Mouse (Mus musculus) limb, embryonic 13.5 days (tissue): ENCODE measurements around the gene Ap2m1. TPM values are rescaled to one million over a fixed set of nuclear protein-coding genes. Genes with fewer than 3 reads are reported as not detected.
"Not testable (repeated sequence)": the region's sequence is repeated elsewhere in the genome, so short reads cannot be mapped to it uniquely, and the experiment has no call there.

Experiments used
- ATAC-seq: fragments of 200-750 bp; cut with Nextera tagmentation; 2 replicates; pipeline ENCODE4 v1.8.0; 2017; ENCODE audit warnings: low read depth, moderate number of reproducible peaks, moderate TSS enrichment; ENCODE audit not compliant: low FRiP score
- H3K27ac ChIP-seq: fragments of 300-500 bp; sonication (generic); 2 replicates; pipeline ENCODE4 v1.5.1; 2015; ENCODE audit warnings: inconsistent platforms, mild to moderate bottlenecking, moderate library complexity
- H3K27me3 ChIP-seq: fragments of 300-500 bp; sonication (generic); 2 replicates; pipeline ENCODE4 v1.6.1; 2015; ENCODE audit warnings: mild to moderate bottlenecking, inconsistent platforms
- H3K36me3 ChIP-seq: fragments of 300-500 bp; sonication (generic); 2 replicates; pipeline ENCODE4 v1.6.1; 2015; ENCODE audit warnings: inconsistent platforms, mild to moderate bottlenecking, moderate library complexity
- H3K4me1 ChIP-seq: fragments of 300-500 bp; sonication (generic); 2 replicates; pipeline ENCODE4 v1.6.1; 2015; ENCODE audit warnings: inconsistent platforms
- H3K4me2 ChIP-seq: fragments of 300-500 bp; sonication (generic); replicated peaks from 2 replicates; pipeline ENCODE4 v1.6.1; 2015; ENCODE audit warnings: inconsistent platforms, mild to moderate bottlenecking, moderate library complexity
- H3K4me3 ChIP-seq: fragments of 300-500 bp; sonication (generic); 2 replicates; pipeline ENCODE4 v1.5.1; 2015; ENCODE audit warnings: moderate library complexity, mild to moderate bottlenecking, inconsistent platforms
- H3K9ac ChIP-seq: fragments of 300-500 bp; sonication (generic); 2 replicates; pipeline ENCODE4 v1.6.1; 2015; ENCODE audit warnings: mild to moderate bottlenecking, inconsistent platforms
- H3K9me3 ChIP-seq: fragments of 300-500 bp; sonication (generic); 2 replicates; pipeline ENCODE4 v1.6.1; 2016; ENCODE audit warnings: inconsistent platforms
- WGBS: fragments of 180-500 bp; shearing (Covaris S2); methylation state at CpG from one replicate; pipeline ENCODE4 v1.1.7; 2015; 5-methylcytosine and 5-hydroxymethylcytosine counted together
- polyA plus RNA-seq: library from polyadenylated mRNA; unstranded; fragments of >200 nt; fragmentation: Nextera tagmentation; extraction: Ambion mirVana; gene quantifications from 2 replicates; pipeline ENCODE4 v1.2.1, GENCODE M21; 2015

The Ap2m1 gene
- 629 and 657 TPM in 2 replicates for polyA plus RNA-seq

DNA sequence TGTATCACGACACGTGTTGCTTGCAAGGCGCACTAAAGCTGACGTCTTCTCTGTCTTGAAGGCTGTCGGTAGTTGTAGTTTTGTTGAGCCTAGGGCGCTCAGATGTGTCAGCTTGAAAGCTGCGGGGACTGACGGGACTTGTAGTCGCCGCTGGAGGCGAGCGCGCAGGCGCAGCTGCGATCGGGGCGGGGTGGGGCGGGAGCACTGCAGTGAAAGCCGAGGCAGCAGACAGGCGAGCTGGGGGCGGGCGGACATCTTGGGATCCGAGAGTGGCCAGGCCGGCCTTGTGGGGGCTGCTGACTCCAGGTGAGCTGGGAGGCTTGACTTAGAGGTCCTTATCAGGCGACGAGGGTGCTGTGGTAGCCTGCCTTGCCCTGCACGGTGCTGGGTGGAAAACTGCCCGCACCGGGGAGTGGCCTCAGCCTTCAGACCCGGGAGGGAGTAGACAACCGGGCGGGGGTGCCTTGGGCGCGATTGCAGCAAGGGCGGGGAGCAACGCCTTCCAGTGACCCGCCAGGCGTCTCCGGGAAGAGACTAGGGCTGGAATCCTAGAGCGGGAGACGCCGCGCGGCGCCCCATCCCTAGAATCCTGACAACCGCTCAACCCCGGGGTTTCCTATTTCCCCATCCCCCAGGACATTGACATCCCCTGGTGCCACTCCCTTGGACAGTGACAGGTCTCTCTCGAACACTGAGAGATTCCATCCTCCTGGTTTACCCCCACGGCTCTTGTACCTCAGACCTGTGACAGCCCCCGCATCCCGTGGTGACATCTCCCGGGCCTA is at the start of gene Ap2m1:
Ap2m1 (plus strand) TSS at position 183 of the 785 bp plus-strand sequence.
- Histone ChIP-seq H3K9me3 (no peaks in the 10 kb centered on the region), H3K4me2 (peak within 1 kb of the TSS; percentile 88), H3K9ac (peak within 1 kb of the TSS; percentile 96), H3K36me3 (peaks cover 63% of the 10 kb centered on the region), H3K4me3 (peak within 1 kb of the TSS; percentile 90), H3K27ac (peak within 1 kb of the TSS; percentile 72), H3K27me3 (no peaks in the 10 kb centered on the region), H3K4me1 (peaks cover 25% of the 10 kb centered on the region)
- ATAC-seq, result peak; percentile 98
- under 1% methylated on average over 52 of the region's 52 CpGs for WGBS

DNA sequence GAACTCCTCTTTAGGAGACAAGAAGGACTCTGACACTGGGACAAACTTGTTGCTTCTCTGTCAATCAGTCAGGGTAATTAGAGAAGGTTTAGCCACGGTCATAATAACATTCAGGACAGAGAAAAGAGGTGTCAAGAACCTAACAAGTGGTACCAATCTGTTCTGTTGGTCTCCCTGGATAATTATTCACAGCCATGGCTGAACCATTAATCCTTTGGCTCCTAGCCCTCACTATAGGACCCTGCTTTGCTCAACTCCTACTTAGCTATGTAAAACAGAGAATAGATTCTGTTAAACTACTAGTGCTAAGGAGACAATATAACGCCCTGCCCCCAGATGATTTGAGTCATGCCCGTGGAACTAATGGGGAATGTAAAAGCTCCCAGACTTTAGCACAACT is 49.2 kb upstream of the Ap2m1 start:
- no peak for ATAC-seq
- H3K36me3 ChIP-seq, result no peaks in the 10 kb centered on the region
- H3K9me3 ChIP-seq, result no peaks in the 10 kb centered on the region
- H3K27ac ChIP-seq, result no peak overlapping the region
- WGBS, result 59% methylated on average over 3 of the region's 3 CpGs
- H3K4me2 ChIP-seq, result no peak overlapping the region
- no peaks in the 10 kb centered on the region for H3K4me1 ChIP-seq
- H3K4me3 ChIP-seq, result no peak overlapping the region
- no peaks in the 10 kb centered on the region for H3K27me3 ChIP-seq
- no peak overlapping the region for H3K9ac ChIP-seq

DNA sequence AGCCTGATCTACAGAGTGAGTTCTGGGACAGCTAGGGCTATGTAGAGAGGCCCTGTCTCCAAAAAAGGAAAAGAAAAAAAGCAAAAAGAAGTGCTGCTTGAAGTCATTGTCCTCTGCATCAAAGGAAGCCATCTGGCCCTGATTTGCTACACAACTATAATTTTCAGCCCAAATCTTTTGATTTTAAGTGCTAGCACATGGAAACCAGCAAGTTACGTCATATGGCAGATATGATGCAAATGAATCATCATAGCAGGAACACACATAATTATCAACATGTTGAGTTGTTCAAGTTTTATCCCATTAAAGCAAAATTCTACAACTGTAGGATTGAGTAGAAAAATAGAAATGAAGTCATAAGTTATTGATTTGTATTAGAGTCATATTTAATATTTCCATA is 47.1 kb upstream of the Ap2m1 start:
- no peak for ATAC-seq
- H3K4me2 ChIP-seq, result no peak overlapping the region
- WGBS, result 72% methylated on average over 1 of the region's 1 CpGs

DNA sequence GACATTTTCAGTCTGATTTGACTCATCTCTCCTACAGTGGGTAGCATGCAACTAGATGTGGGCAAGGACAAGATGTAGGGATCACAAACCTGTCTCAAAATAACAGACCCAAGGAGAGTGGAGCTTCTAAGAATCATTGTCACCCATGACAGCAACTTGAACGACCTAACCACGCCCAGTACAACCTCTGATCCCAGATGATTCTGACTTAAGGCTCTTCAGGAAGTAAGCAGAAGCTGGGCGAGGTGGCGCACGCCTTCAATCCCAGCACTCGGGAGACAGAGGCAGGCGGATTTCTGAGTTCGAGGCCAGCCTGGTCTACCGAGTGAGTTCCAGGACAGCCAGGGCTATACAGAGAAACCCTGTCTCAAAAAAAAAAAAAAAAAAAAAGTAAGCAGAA is 46.5 kb upstream of the Ap2m1 start:
- H3K27ac ChIP-seq, H3K4me2 ChIP-seq, ATAC-seq, H3K27me3 ChIP-seq, H3K9ac ChIP-seq, H3K36me3 ChIP-seq, H3K4me1 ChIP-seq, H3K9me3 ChIP-seq, H3K4me3 ChIP-seq: not testable (repeated sequence)
- WGBS, result 86% methylated on average over 9 of the region's 9 CpGs

More for the DNA sequence above, 47.1 kb upstream of the Ap2m1 start:
- Histone ChIP-seq H3K9me3 (no peaks in the 10 kb centered on the region), H3K4me3 (no peak overlapping the region), H3K9ac (no peak overlapping the region), H3K4me1 (no peaks in the 10 kb centered on the region), H3K27ac (no peak overlapping the region), H3K36me3 (no peaks in the 10 kb centered on the region), H3K27me3 (no peaks in the 10 kb centered on the region)

DNA sequence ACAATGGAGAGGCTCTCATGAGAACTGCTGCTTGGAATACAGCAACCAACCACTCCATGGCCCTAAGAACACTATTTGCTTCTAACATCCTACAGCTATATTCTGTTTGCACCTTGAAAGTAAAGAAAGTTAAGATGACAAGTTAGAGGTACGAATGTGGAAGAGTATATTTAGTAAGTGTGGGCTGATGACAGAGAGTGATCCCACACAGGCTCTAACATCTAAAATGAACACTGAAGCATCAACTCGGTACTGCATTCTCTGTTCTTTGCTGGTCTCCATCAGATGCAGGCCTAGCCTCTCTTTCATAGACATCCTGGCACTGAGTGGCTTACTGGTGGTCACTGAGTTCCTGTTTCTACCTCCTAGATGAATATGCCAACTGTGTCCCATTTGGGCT is 46.0 kb upstream of the Ap2m1 start:
- no peak overlapping the region for H3K9ac ChIP-seq
- no peak for ATAC-seq
- H3K4me1 ChIP-seq, result no peaks in the 10 kb centered on the region
- H3K9me3 ChIP-seq, result no peaks in the 10 kb centered on the region
- no peaks in the 10 kb centered on the region for H3K27me3 ChIP-seq
- 84% methylated on average over 2 of the region's 2 CpGs for WGBS
- no peak overlapping the region for H3K27ac ChIP-seq
- H3K4me2 ChIP-seq, result no peak overlapping the region
- no peak overlapping the region for H3K4me3 ChIP-seq
- H3K36me3 ChIP-seq, result no peaks in the 10 kb centered on the region

DNA sequence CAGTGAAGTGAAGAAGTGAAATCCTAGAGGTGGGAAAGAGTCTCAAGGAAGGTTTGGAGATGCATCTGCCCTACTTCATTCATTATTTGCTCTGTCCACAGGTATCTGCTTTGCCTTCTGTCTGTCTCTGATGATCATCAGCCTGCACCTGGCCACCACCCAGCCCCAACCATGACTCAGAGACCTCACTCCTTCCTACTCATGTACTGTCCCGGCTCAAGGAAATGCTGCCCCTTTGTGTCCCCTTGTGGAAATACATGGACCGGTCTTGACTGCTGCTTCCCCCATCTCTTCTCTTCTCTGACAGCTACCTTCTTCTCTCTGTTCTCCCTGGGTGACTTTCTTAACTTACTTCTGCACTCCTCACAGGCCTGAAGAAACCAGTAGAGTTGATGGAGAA is 44.7 kb upstream of the Ap2m1 start:
- H3K9me3 ChIP-seq, result no peaks in the 10 kb centered on the region
- WGBS, result 55% methylated on average over 2 of the region's 2 CpGs

DNA sequence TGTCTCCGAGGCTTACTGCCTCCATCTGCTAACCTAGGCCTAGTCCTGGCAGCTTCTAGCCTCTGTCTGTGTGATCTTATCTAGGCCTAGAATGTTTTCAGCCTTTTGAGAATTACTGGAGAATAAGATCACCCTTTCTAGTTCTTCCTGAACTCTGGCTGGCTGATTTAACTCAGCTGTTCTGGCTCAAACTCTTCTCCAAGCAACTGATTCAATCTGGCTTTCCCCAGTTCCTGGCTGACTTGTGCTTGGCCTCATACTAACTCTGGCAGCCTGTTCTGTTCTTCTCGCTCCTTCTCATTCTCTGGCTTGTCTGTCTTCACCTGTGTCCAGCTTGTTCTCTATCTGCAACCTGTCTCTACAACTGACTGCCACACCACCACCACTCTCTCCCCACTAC is 44.0 kb upstream of the Ap2m1 start:
- no peak overlapping the region for H3K4me2 ChIP-seq
- no peaks in the 10 kb centered on the region for H3K4me1 ChIP-seq
- H3K9ac ChIP-seq, result no peak overlapping the region
- 61% methylated on average over 2 of the region's 2 CpGs for WGBS
- no peak overlapping the region for H3K4me3 ChIP-seq
- H3K27me3 ChIP-seq, result no peaks in the 10 kb centered on the region
- H3K36me3 ChIP-seq, result no peaks in the 10 kb centered on the region
- no peaks in the 10 kb centered on the region for H3K9me3 ChIP-seq
- H3K27ac ChIP-seq, result no peak overlapping the region
- ATAC-seq, result no peak

More for the DNA sequence above, 44.7 kb upstream of the Ap2m1 start:
- Histone ChIP-seq H3K27me3 (no peaks in the 10 kb centered on the region), H3K4me1 (no peaks in the 10 kb centered on the region), H3K4me3 (no peak overlapping the region), H3K27ac (no peak overlapping the region), H3K9ac (no peak overlapping the region), H3K36me3 (no peaks in the 10 kb centered on the region), H3K4me2 (no peak overlapping the region)
- no peak for ATAC-seq

DNA sequence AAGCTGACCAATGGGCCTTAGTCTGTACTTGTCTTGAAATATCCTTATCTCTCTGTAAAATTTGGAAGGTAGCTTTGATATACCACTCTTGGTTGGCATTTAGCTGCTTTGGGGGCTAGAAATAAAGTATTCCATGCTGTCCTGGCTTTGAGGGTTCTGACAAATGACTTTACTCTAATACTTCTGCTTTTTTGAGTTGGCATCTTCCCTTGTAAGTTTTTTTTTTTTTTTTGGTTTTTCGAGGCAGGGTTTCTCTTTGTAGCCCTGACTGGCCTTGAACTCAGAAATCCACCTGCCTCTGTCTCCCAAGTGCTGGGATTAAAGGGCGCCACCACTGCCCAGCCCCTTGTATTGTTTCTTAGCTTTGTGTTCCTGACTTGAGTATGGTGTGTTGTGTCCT is 41.8 kb upstream of the Ap2m1 start:
- 72% methylated on average over 2 of the region's 2 CpGs for WGBS
- ATAC-seq, result no peak

DNA sequence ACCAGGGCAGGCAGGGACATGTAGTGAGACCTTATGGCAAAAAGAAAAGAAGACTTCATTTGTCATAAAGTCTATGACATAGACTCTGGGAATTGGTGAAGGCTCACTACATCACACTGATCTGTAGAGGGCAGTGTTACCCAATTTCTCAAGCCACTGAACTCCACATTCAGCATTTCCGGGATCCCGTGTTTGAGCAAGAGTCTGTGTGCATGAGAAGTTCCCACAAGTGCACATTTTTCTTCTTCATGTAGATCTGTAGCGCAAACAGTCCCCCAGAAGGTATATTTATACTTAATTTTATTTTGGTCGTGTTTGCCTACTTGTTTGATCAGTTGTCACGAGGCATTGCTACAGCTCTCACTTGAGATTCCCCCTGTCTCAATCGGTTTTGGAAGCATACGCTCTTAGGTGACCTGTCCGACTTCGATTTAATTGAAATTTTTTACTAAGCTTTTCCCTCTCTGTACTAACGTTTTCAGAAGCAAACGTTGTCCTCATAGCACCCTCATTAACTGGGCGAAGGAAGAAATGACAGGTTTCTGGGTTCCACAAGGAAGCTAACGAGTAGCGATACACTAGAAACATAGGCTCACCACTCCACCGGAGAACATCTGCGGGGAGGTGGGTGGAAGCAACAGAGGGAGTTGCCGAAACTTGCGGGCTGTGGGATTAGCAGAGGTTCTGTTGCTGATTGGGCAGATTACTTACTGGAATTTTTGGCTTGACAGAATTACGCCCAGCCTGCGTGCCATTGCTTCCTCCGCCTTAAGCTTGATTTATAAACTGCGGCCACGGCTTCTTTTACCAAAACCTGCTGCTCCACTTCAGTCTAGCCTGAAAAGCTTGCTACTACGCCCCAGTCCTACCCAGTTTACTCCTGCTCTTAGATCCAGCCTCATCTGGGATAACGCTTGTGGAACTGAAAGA is 38.3 kb upstream of the Ap2m1 start:
- Histone ChIP-seq H3K27me3 (peaks cover 10% of the 10 kb centered on the region; the same call in 1 of the 2 replicates), H3K27ac (no peak overlapping the region), H3K9me3 (no peaks in the 10 kb centered on the region), H3K36me3 (peaks cover 10% of the 10 kb centered on the region), H3K9ac (peak overlapping the region; percentile 55), H3K4me3 (peak overlapping the region; percentile 38), H3K4me1 (peaks cover 17% of the 10 kb centered on the region), H3K4me2 (peak overlapping the region; percentile 70)
- ATAC-seq, result no peak; the same call in 1 of the 2 replicates
- WGBS, result 14% methylated on average over 25 of the region's 25 CpGs

More for the DNA sequence above, 41.8 kb upstream of the Ap2m1 start:
- Histone ChIP-seq H3K36me3 (no peaks in the 10 kb centered on the region), H3K9me3 (no peaks in the 10 kb centered on the region), H3K4me2 (no peak overlapping the region), H3K27me3 (peaks cover 10% of the 10 kb centered on the region; the same call in 1 of the 2 replicates), H3K9ac (no peak overlapping the region), H3K27ac (no peak overlapping the region), H3K4me1 (peaks cover 6% of the 10 kb centered on the region; the same call in 1 of the 2 replicates), H3K4me3 (no peak overlapping the region)

DNA sequence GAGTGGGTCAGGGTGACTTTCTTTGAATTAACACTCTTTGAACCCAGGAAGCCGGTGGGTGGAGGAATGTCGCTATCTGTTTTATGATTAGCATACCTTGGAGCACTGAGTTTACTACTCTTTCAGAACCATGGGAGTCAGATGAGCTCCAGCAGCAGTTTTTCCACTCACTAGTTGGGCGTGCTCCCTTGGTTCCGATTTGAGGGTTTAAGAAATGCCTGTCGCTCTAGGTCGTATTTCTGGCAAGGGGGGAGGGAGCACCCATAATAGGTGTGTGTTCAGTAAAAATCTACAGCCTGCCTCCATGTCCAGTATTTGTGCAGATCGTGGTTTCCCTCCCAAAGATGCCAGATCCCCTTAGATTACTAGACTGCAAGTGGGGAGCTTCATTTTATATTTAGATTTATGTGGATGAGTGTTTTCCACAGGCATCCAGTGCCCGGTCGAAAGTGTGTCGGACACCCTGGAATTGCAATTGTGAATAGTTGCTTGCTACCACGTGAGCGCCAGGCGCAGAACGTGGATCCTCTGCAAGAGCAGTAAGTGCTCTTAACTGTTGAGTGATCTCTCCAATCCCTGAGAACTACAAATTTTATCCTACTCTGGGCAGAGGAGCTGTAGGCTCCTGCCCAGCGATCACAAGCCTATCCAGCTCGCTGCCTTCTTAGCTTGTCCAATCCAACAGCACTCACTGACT is 37.1 kb upstream of the Ap2m1 start:
- H3K27ac ChIP-seq, result no peak overlapping the region
- no peak for ATAC-seq
- WGBS, result 9% methylated on average over 16 of the region's 16 CpGs

DNA sequence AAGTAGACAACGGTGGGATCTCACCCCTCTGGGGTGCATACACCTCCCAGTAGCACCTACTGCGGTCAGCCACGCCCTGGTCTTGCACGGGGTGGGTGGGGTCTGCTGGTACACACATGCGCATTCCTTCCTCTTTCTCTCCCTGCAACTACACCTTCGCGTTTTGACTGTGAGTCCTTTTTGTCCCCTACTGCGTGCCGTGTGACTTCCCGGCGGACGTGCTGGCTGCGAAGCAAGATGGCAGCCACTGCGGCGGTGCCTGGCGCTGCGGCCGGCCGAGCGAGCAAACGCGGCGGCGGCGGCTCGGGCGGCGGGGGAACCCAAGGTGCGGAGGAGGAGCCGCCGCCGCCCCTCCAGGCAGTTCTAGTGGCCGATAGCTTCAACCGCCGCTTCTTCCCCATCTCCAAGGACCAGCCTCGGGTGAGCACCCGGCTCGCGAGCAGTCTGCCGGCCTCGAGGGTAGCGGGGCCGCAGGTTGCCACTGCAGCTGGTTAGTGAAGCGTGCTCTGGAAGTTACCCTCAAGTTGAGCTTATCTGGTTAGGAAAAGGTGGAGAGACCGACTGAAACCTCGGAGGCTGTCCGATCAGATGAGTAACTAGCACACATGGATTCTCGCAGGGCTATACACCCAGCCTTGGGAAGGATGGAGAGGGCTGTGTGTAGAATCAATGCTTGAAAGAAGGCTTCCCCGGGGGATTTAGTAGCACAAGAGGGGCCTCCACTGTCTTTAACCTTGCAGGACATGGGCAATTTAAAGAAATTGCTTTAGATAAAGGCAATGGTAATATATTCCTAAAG is 36.4 kb upstream of the Ap2m1 start, which contains the start of gene Eif2b5:
Eif2b5 (plus strand) TSS at position 141 of the 799 bp plus-strand sequence.
- under 1% methylated on average over 49 of the region's 49 CpGs for WGBS
- H3K27ac ChIP-seq, result peak within 1 kb of the TSS; percentile 55; the same call in 1 of the 2 replicates

More for the DNA sequence above, 37.1 kb upstream of the Ap2m1 start:
- Histone ChIP-seq H3K4me2 (peak overlapping the region; percentile 88), H3K36me3 (peaks cover 22% of the 10 kb centered on the region), H3K9ac (peak overlapping the region; percentile 93), H3K4me1 (peaks cover 17% of the 10 kb centered on the region), H3K4me3 (peak overlapping the region; percentile 92), H3K27me3 (peaks cover 10% of the 10 kb centered on the region; the same call in 1 of the 2 replicates), H3K9me3 (no peaks in the 10 kb centered on the region)

More for the DNA sequence above, 36.4 kb upstream of the Ap2m1 start, which contains the start of gene Eif2b5:
- peaks cover 10% of the 10 kb centered on the region; the same call in 1 of the 2 replicates for H3K27me3 ChIP-seq
- ATAC-seq, result peak; percentile 90
- no peaks in the 10 kb centered on the region for H3K9me3 ChIP-seq
- H3K4me1 ChIP-seq, result peaks cover 17% of the 10 kb centered on the region
- peaks cover 29% of the 10 kb centered on the region for H3K36me3 ChIP-seq
- peak within 1 kb of the TSS; percentile 93 for H3K9ac ChIP-seq
- H3K4me3 ChIP-seq, result peak within 1 kb of the TSS; percentile 92
- H3K4me2 ChIP-seq, result peak within 1 kb of the TSS; percentile 88
